Mouse (Mus musculus) MEL (cell line): ENCODE results near the gene Olfr781.
"Not testable (repeated sequence)": the region's sequence is repeated elsewhere in the genome, so short reads cannot be mapped to it uniquely, and the experiment has no call there.

Source experiments
- CHD2 ChIP-seq: IDR thresholded peaks from 2 replicates; pipeline ENCODE4 v1.6.1; 2011; ENCODE audit warnings: low read length, improper control_type of control experiment
- ELF1 ChIP-seq: IDR thresholded peaks from 2 replicates; pipeline ENCODE4 v1.6.1; 2014; ENCODE audit warnings: low read depth, mild to moderate bottlenecking, inconsistent platforms, low read length, improper control_type of control experiment, moderate library complexity
- EP300 ChIP-seq, 2 experiments: IDR thresholded peaks; 2 replicates each; pipeline ENCODE4 v1.6.1; 2011; ENCODE audit warnings: improper control_type of control experiment in 2 of 2, low read length in 2 of 2, low read depth in 1 of 2, mild to moderate bottlenecking in 1 of 2
- HCFC1 ChIP-seq: IDR thresholded peaks from 2 replicates; pipeline ENCODE4 v1.6.1; 2012; ENCODE audit warnings: low read depth, mild to moderate bottlenecking, inconsistent platforms, low read length, improper control_type of control experiment, moderate library complexity
- JUND ChIP-seq: IDR thresholded peaks from 2 replicates; pipeline ENCODE4 v1.6.1; 2011; ENCODE audit warnings: low read depth, mild to moderate bottlenecking, improper control_type of control experiment, low read length
- MYC ChIP-seq: IDR thresholded peaks from 2 replicates; pipeline ENCODE4 v1.6.1; 2011; ENCODE audit warnings: low read depth, mild to moderate bottlenecking, low read length, improper control_type of control experiment, moderate library complexity
- POLR2A ChIP-seq, 2 experiments: IDR thresholded peaks; 2 replicates each; pipeline ENCODE4 v1.6.1; 2011 to 2012; ENCODE audit warnings: low read length in 2 of 2, mild to moderate bottlenecking in 2 of 2, control low read depth in 1 of 2, improper control_type of control experiment in 1 of 2, low read depth in 1 of 2, moderate library complexity in 1 of 2; ENCODE audit not compliant: control insufficient read depth in 1 of 2, insufficient read depth in 1 of 2, poor library complexity in 1 of 2
- RAD21 ChIP-seq: IDR thresholded peaks from 2 replicates; pipeline ENCODE4 v1.6.1; 2011; ENCODE audit warnings: mild to moderate bottlenecking, low read depth, low read length, improper control_type of control experiment
- SIN3A ChIP-seq: IDR thresholded peaks from 2 replicates; pipeline ENCODE4 v1.6.1; 2012; ENCODE audit warnings: low read length, improper control_type of control experiment, inconsistent platforms
- TCF12 ChIP-seq: IDR thresholded peaks from 2 replicates; pipeline ENCODE4 v1.6.1; 2014; ENCODE audit warnings: low read depth, mild to moderate bottlenecking, inconsistent platforms, low read length, improper control_type of control experiment, moderate library complexity

GRCm38 (mm10) chr10:129356496-129356895 is 27.8 kb downstream of the Olfr781 start:
- TF ChIP-seq POLR2A (IDR thresholded peaks at IDR 0.05; ENCODE audit: control insufficient read depth in 1 of 2, insufficient read depth in 1 of 2, low read depth in 1 of 2, low read length in 2 of 2, poor library complexity in 1 of 2); EP300 (IDR thresholded peaks at IDR 0.05; ENCODE audit: low read depth in 1 of 2, low read length in 2 of 2); SIN3A; HCFC1; CHD2; JUND; ELF1; TCF12; MYC; RAD21: not testable (repeated sequence)
